Mouse (Mus musculus) thymus, adult 2 months (tissue): ENCODE measurements around the gene Zbtb42. TPM values are rescaled to one million over a fixed set of nuclear protein-coding genes. Genes with fewer than 3 reads are reported as not detected.

ENCODE experiments used
- DNase-seq: peaks from one replicate; pipeline ENCODE4 v3.0.0; 2021
- H3K27ac ChIP-seq: fragments of 200-500 bp; 2 replicates; pipeline ENCODE4 v1.5.1; 2012; ENCODE audit warnings: low read length, control low read depth; ENCODE audit not compliant: control insufficient read depth, insufficient read depth
- H3K27me3 ChIP-seq: fragments of 200-500 bp; 2 replicates; pipeline ENCODE4 v1.6.1; 2012; ENCODE audit warnings: mild to moderate bottlenecking, low read length, moderate library complexity, mixed read lengths; ENCODE audit not compliant: control insufficient read depth, insufficient read depth
- H3K36me3 ChIP-seq: fragments of 200-500 bp; 2 replicates; pipeline ENCODE4 v1.6.1; 2012; ENCODE audit warnings: mild to moderate bottlenecking, low read length, moderate library complexity; ENCODE audit not compliant: control insufficient read depth, insufficient read depth
- H3K4me1 ChIP-seq: fragments of 200-500 bp; replicated peaks from 2 replicates; pipeline ENCODE4 v1.6.1; 2012; ENCODE audit warnings: low read length; ENCODE audit not compliant: control insufficient read depth, insufficient read depth
- H3K4me3 ChIP-seq: fragments of 200-500 bp; 2 replicates; pipeline ENCODE4 v1.5.1; 2012; ENCODE audit warnings: mild to moderate bottlenecking, low read length, control low read depth, moderate library complexity; ENCODE audit not compliant: control insufficient read depth, insufficient read depth
- CTCF ChIP-seq: fragments of 200-500 bp; IDR thresholded peaks from 2 replicates; pipeline ENCODE4 v1.5.1; 2012; ENCODE audit warnings: mild to moderate bottlenecking, control low read depth, low read length, moderate library complexity, borderline replicate concordance; ENCODE audit not compliant: control insufficient read depth, poor library complexity, insufficient read depth; ENCODE audit errors: extremely low read depth
- POLR2A ChIP-seq: fragments of 200-500 bp; IDR thresholded peaks from 2 replicates; pipeline ENCODE4 v1.6.1; 2012; ENCODE audit warnings: mild to moderate bottlenecking, low read length, control low read depth, moderate library complexity; ENCODE audit not compliant: control insufficient read depth, poor library complexity, insufficient read depth; ENCODE audit errors: extremely low read depth
- WGBS: fragments of 180-500 bp; shearing (Covaris S2); methylation state at CpG from one replicate; pipeline ENCODE4 v1.1.7; 2018; 5-methylcytosine and 5-hydroxymethylcytosine counted together
- polyA plus RNA-seq: library from polyadenylated mRNA; depleted of rRNA; stranded (reverse); fragments of >200 nt; gene quantifications from 2 replicates; pipeline ENCODE4 v1.2.3, GENCODE M21; 2012

Zbtb42 gene
- polyA plus RNA-seq, 1 experiment = 17.8 TPM

DNA sequence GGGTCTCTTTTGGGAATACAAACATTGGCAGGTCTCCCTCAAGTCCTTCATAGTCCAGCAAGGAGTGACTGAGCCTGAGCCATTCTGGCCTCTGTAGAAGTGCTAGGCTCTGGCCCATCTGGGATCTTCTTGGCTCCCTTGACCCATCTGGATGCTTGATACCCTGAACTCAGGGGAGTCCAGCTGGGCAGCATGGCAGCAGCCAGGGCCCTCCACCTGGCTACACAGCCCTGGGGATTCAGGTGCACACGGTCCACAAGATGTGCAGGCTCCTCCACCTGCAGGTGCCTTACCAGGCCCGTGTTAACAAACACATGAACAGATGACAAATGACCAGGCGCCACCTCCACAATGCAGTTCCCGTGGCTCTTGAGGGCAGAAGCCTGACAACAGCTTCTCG lies 14.0 kb upstream of the Zbtb42 start:
- H3K36me3 ChIP-seq = peaks cover 36% of the 10 kb centered on the region
- DNase-seq = no peak
- TF ChIP-seq POLR2A = no peak
- no peak for TF ChIP-seq CTCF
- WGBS = 79% methylated on average over 5 of the region's 5 CpGs
- H3K27ac ChIP-seq = no peak overlapping the region
- no peaks in the 10 kb centered on the region for H3K4me1 ChIP-seq
- H3K4me3 ChIP-seq = no peak overlapping the region
- no peaks in the 10 kb centered on the region for H3K27me3 ChIP-seq

DNA sequence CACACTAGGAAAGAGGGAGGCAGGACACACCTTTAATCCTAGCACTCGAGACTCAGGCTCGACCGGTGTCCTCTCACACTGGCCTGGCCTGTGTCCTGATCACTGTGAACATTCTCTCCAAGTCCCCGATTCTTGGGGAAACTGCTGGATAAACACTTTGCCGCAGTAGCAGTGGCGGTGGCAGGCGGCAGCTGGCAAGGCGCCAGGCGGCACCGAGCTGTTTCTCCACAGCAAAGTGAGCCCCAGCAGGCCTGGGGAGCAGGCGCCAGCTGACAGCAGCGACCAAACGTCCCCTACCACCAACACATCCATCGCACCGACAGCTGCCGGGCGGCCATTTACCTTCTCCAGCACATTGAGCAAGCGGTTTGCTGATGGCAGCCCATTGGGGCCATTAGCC lies 13.2 kb upstream of the Zbtb42 start:
- H3K4me3 ChIP-seq = no peak overlapping the region
- 73% methylated on average over 18 of the region's 18 CpGs for WGBS
- DNase-seq = no peak
- no peak for TF ChIP-seq POLR2A
- TF ChIP-seq CTCF = no peak
- H3K4me1 ChIP-seq = no peaks in the 10 kb centered on the region
- H3K27ac ChIP-seq = no peak overlapping the region
- no peaks in the 10 kb centered on the region for H3K27me3 ChIP-seq
- H3K36me3 ChIP-seq = peaks cover 40% of the 10 kb centered on the region

DNA sequence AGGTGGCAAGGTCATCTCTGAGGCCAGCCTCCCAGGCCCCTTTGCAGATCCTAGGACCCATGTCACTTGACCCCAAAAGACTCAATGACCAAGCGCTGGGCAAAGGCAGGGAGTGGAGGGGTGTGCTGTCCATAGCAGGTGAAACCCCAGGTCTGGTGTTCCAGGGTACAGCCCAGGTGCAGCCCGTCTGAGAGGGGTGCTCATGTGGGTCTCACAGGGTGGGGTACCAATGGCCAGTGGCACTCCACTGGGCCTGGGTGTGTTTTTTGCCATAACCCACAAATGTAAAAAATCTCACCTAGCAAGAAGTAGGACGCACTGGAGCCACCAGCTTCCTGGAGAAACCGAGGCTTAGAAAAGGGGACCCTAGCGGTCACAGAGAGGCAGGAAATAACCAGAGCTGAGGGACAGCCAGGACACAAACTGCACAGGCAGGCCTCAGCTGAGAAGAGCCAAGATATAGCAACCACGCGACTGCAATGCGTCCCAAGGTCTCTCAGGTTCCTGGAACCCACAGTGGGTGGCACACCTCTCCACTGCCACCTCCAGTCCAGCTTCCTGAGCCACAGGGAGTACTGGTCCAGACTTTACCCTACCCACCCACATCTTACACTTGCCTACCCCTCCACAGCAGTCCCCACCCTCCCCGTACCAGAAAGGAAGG lies 12.6 kb upstream of the Zbtb42 start:
- TF ChIP-seq CTCF (no peak), POLR2A (no peak)
- Histone ChIP-seq H3K4me3 (no peak overlapping the region), H3K27ac (no peak overlapping the region), H3K27me3 (no peaks in the 10 kb centered on the region), H3K4me1 (no peaks in the 10 kb centered on the region), H3K36me3 (peaks cover 43% of the 10 kb centered on the region)
- no peak for DNase-seq
- 91% methylated on average over 9 of the region's 9 CpGs for WGBS

DNA sequence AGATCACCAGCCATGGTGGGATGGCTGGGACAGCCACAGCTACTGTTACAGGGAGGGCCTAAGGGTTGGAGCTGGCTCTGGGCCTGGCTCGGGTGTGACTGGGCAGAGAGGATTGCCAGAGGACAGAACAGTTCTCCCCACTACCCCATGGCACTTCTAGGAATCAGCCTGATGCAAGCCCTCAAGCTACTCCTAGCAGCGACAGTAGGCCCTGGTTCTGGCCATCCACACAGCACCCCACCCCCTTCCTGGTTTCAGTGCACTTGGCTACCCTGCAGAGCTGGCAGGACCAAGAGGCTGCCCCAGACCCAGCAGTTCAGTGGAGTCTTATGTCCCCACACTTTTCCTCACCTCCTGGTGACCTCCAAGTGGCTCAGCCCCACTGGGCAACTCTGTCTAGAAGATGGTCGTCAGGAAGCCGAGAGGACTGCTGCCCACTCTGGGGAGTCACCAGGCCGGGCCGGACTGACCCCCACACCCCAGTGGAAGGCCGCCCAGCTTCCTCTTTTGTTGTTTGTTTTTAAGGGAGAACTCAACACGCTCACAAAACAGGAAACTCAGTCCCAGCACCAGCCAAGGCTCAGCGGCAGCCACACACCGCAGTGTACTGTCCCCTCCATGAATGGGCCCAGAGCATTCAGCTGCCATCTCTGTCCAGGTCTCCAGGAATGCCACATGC lies 10.9 kb upstream of the Zbtb42 start:
- no peak for DNase-seq
- Histone ChIP-seq H3K4me3 (no peak overlapping the region), H3K4me1 (peaks cover 11% of the 10 kb centered on the region), H3K36me3 (peaks cover 40% of the 10 kb centered on the region), H3K27ac (no peak overlapping the region), H3K27me3 (no peaks in the 10 kb centered on the region)
- WGBS = 88% methylated on average over 10 of the region's 10 CpGs
- TF ChIP-seq CTCF (no peak), POLR2A (no peak)

DNA sequence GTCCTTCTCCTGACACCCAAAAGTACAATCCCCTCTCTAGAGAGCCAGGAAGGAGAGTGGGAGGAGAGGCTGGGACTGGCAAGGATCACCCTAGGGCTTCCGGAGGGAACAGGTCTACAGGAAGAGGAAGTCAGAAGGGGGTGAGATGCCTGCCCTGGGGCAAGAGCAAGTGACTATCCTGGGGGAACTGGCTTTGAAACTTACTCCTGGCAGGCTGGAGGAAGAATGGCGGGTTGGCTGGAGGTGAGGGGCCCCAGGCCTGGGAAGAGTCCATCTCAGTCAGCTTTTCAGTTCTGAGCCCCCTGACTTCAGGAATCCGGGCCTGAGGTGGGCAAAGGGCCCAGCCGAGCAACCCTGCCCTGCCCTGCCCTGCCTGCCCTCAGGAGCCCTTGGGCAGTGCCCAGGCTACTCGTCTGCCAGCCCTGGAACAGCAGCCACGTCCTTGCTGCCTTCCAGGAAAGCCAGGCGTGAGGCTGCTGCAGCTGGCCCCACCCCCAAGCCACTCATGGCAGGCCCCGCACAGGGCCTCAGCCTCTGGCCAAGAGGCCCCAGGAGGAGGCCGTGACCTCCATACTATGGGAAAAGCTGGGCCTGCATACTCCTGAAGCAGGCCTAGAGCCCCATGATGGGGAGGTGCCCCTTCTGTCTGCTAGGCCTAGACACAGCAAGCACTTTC lies 7.8 kb upstream of the Zbtb42 start:
- Histone ChIP-seq H3K36me3 (peaks cover 30% of the 10 kb centered on the region), H3K4me1 (peaks cover 34% of the 10 kb centered on the region), H3K27ac (no peak overlapping the region), H3K27me3 (no peaks in the 10 kb centered on the region), H3K4me3 (no peak overlapping the region)
- WGBS = 91% methylated on average over 9 of the region's 9 CpGs
- no peak for DNase-seq
- TF ChIP-seq CTCF (no peak), POLR2A (no peak)

DNA sequence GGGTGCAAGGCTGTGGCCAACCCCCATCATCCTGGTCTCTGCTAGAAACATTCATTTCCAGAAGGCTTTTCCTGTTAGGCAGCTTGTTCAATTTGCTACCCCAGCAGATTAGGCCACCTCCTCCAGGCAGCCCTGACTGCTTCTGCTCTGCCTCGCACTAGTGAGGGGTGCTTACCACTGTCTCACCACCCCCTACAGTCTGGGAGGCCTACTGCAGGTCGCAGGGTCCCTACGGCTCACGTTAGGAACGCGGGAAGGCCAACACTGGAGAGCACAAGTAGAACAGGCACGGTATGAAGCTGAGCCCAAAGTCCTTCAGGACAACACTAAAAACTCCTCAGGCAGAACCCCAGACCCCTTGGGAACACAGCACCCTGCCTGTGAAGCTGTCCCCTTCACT lies 6.7 kb upstream of the Zbtb42 start:
- no peak overlapping the region for H3K4me3 ChIP-seq
- peaks cover 25% of the 10 kb centered on the region for H3K36me3 ChIP-seq
- H3K27ac ChIP-seq = no peak overlapping the region
- no peak for TF ChIP-seq POLR2A
- no peak for TF ChIP-seq CTCF
- WGBS = 93% methylated on average over 7 of the region's 7 CpGs
- no peak for DNase-seq
- peaks cover 34% of the 10 kb centered on the region for H3K4me1 ChIP-seq
- H3K27me3 ChIP-seq = no peaks in the 10 kb centered on the region
